Mouse (Mus musculus) liver, adult 2 months (tissue): ENCODE results near the gene Acot8.

Experiments
- CTCF ChIP-seq: fragments of 200-500 bp; IDR thresholded peaks from 2 replicates; pipeline ENCODE4 v1.5.1; 2011; ENCODE audit warnings: low read depth, low read length, control low read depth
- POLR2A ChIP-seq: fragments of 200-500 bp; IDR thresholded peaks from 2 replicates; pipeline ENCODE4 v1.6.1; 2011; ENCODE audit warnings: low read length, control low read depth; ENCODE audit not compliant: insufficient read depth; ENCODE audit errors: extremely low read depth

DNA sequence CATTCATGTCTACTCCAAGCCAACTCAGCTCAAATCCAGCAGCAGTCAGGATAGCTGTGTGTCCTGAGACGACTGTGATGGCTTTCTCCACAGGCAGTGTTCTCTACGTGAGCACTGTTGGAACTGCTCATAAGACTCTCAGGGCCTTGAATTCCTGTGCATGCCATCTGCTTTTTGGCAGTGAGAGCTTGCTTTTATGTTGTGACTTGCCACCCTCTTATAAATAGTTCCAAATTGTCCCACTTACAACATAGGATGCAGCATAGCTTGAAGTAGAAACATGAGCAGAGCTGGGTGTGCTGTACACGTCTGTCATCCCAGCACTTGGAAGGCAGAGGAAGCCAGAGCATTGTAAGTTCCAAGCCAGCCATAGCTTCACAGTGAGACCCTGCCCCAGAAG, 38.8 kb downstream of the Acot8 start:
- TF ChIP-seq POLR2A = no peak
- no peak for TF ChIP-seq CTCF
